Mouse (Mus musculus) adrenal gland, postnatal 10 days (tissue): ENCODE measurements around the gene Rnh1. TPM values are rescaled to one million over a fixed set of nuclear protein-coding genes. Genes with fewer than 3 reads are reported as not detected.

Source experiments
- DNase-seq: peaks from one replicate; pipeline ENCODE4 v3.0.0; 2021; ENCODE audit warnings: mixed read lengths
- microRNA-seq: library from miRNA; unstranded; fragments of <30 nt; microRNA quantifications from one replicate; pipeline ENCODE4 v1.2.0, GENCODE M21; 2021
- total RNA-seq, 2 experiments: library from RNA; stranded (reverse); gene quantifications; 2 replicates each; pipeline ENCODE4 v1.2.3; 2021

Rnh1 gene
- total RNA-seq, 2 experiments from 2014 or later, result 150 to 155 TPM

DNA sequence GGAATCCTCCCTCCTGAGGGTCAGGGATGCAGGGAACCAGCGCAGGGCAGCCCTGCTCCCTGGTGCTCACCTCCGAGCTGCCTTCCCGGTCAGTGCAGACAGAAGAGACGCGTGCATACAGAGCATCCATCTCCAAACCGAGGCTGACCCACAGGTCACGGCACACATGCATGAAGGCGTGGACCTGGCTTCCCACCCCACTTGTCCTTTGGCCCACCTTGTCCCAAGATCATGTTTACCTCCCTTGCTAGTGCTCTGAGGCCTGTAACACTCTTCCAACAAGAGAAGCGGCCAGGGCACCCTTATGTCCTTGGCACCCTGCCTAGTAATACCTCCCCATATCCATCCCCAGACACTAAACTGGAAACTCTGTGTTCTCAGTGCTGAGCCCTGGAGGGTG is 56.8 kb downstream of the Rnh1 start:
- no peak for DNase-seq

Small RNAs within 50 kb of the gene (microRNA-seq; reads per million reads assigned to microRNA genes)
- 437 reads per million, percentile 64 among the genes with 10 or more reads in this experiment for gene Mir210

Other genes with a start within 250 kb of the Rnh1 start
- gene Pgghg, start 231.5 kb downstream of the Rnh1 start, total RNA-seq, result 10 to 100 TPM; 31.6 to 37.2 TPM
- 1 to 10 TPM; 1.4 to 3.3 TPM for gene Ifitm5, start 222.6 kb downstream of the Rnh1 start, total RNA-seq
- not detected for gene Gm45717, start 216.9 kb downstream of the Rnh1 start, total RNA-seq
- gene Ifitm2, start 216.9 kb downstream of the Rnh1 start, total RNA-seq, result 100 to 1,000 TPM; 418 to 468 TPM
- 10 to 100 TPM; 12.2 to 12.4 TPM for gene Ifitm1, start 205.6 kb downstream of the Rnh1 start, total RNA-seq
- 100 to 1,000 TPM; 131 to 136 TPM for gene Ifitm3, start 162.1 kb downstream of the Rnh1 start, total RNA-seq
- gene Ifitm6, start 154.9 kb downstream of the Rnh1 start, total RNA-seq, result 1 to 10 TPM; 1.7 to 3.2 TPM
- gene Gm17387, start 143.7 kb downstream of the Rnh1 start, total RNA-seq, result not detected
- 1 to 10 TPM; 2.0 to 5.1 TPM for gene B4galnt4, start 111.8 kb downstream of the Rnh1 start, total RNA-seq
- gene Pkp3, start 94.6 kb downstream of the Rnh1 start, total RNA-seq, result 1 to 10 TPM in 1 of 2 experiments, under 1 TPM in 1; 0.94 to 1.5 TPM
- 10 to 100 TPM in 1 of 2 experiments, 1 to 10 TPM in 1; 8.3 to 10.6 TPM for gene Sigirr, start 72.3 kb downstream of the Rnh1 start, total RNA-seq
- under 1 TPM; 0.33 to 0.42 TPM for gene Ano9, start 55.1 kb downstream of the Rnh1 start, total RNA-seq
- gene Ptdss2, start 50.5 kb downstream of the Rnh1 start, total RNA-seq, result 10 to 100 TPM; 51.0 to 57.2 TPM
- gene Hras, start 21.1 kb upstream of the Rnh1 start, total RNA-seq, result 10 to 100 TPM; 87.8 to 91.9 TPM
- 1 to 10 TPM; 6.8 to 8.6 TPM for gene Lrrc56, start 21.3 kb upstream of the Rnh1 start, total RNA-seq
- gene Lmntd2, start 41.2 kb upstream of the Rnh1 start, total RNA-seq, result under 1 TPM; 0.27 to 0.55 TPM
- 1 to 10 TPM; 6.5 to 7.8 TPM for gene Rassf7, start 43.0 kb upstream of the Rnh1 start, total RNA-seq
- gene Phrf1, start 55.9 kb upstream of the Rnh1 start, total RNA-seq, result 10 to 100 TPM; 69.9 to 75.3 TPM
- gene Irf7, start 93.6 kb upstream of the Rnh1 start, total RNA-seq, result 1 to 10 TPM; 3.7 to 4.8 TPM
- gene Cdhr5, start 103.9 kb upstream of the Rnh1 start, total RNA-seq, result 1 to 10 TPM; 5.6 to 6.9 TPM
- 1 to 10 TPM; 2.8 to 3.2 TPM for gene Sct, start 106.3 kb upstream of the Rnh1 start, total RNA-seq
- under 1 TPM in 1 of 2 experiments, not detected in 1; 0.36 TPM for gene Drd4, start 119.1 kb upstream of the Rnh1 start, total RNA-seq
- gene Deaf1, start 154.8 kb upstream of the Rnh1 start, total RNA-seq, result 10 to 100 TPM; 39.9 to 59.2 TPM
- 10 to 100 TPM; 22.1 to 31.6 TPM for gene Tmem80, start 154.9 kb upstream of the Rnh1 start, total RNA-seq
- gene Eps8l2, start 166.0 kb upstream of the Rnh1 start, total RNA-seq, result 1 to 10 TPM; 4.6 to 7.1 TPM
- 100 to 1,000 TPM; 466 to 479 TPM for gene Taldo1, start 219.3 kb upstream of the Rnh1 start, total RNA-seq
- 10 to 100 TPM; 26.2 to 39.2 TPM for gene Gatd1, start 241.3 kb upstream of the Rnh1 start, total RNA-seq